Mouse (Mus musculus): ENCODE measurements around the gene Atp5d.
"Not testable (repeated sequence)": the region's sequence is repeated elsewhere in the genome, so short reads cannot be mapped to it uniquely, and the experiment has no call there.

Atp5d gene

DNA sequence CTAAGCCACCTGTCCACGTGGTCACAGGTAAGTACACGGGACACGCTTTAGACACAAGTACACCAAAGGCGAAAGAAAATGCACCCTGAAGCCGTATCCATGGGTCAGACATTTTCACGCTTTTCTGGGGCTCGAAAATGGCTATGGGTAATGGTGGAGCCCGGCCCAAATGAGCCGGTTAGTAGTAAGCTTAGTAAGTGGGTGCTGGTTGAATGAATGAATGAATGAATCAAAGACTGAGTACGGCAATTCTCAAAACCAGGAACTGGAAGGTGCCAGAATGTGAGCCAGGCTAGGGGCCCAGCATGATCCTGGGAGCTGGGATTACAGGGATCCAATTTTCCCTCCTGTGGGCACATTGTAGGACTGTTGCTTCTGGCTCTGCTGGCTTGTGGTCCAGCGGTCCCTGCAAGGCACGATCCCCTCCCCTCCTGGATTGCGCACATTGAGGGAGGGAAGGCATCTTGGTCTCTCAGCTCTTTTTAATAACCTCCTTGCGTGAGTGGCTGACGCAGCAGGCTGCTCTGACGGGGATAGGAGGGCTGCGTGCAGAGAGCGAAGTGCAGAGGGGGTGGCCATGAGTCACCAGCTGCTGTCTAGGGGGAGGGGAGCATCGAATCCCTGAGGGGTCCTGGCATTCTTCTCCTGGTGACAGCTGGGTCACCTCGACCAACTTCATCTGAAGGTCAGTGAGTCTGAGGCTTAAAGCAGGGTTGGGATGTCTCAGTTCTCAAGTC is 27.1 kb downstream of the Atp5d start, which contains the start of gene Cirbp:
Gene Cirbp, plus strand, starts transcription at position 594 of the 737 bp plus-strand sequence.
- peak in 1 of 2 experiments; percentile 68 for DNase-seq (ENCODE audit: low spot score in 2 of 2)

DNA sequence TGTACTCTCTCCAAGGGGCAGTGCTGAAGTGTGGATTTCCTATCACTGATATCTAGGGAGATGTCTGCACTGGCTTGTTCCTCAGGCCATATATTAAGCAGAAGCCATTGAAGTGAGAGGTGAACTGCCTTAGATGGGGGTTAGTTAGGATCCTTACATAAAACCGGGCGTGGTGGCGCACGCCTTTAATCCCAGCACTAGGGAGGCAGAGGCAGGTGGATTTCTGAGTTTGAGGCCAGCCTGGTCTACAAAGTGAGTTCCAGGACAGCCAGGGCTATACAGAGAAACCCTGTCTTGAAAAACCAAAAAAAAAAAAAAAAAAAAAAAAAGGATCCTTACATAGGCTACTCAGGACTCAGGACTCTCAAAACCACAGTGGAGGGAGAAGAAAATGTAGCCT is 27.7 kb downstream of the Atp5d start:
- DNase-seq (ENCODE audit: low spot score in 2 of 2), result not testable (repeated sequence)

DNA sequence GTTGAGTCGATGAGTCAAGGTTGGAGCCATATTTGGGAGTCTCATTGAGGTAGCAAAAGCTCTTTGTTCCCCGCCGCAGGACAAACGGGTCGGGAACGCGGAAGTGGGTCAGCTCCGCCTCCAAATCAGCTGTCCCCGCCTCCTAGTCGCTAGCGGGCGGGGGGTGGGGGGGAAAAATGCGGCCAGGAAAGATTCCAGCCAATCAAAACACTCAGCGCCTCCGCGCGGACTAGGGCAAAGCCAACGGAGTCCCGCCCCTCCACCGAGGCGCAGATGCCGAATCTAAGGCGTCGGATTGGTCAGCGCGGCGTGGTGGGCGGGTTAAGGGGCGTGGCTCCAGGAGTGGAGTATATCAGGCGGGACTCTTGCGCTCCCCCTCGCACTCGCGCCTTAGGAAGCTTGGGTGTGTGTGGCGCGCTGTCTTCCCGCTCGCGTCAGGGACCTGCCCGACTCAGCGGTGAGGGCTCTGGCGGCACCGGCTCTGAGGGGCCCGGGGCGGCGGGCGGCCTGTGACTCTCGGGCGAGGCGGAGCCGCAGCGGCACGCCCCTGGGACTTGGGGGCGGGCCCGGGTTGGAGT is 29.1 kb downstream of the Atp5d start:
- DNase-seq (ENCODE audit: low spot score in 2 of 2), result peak; percentile 96 to 98

DNA sequence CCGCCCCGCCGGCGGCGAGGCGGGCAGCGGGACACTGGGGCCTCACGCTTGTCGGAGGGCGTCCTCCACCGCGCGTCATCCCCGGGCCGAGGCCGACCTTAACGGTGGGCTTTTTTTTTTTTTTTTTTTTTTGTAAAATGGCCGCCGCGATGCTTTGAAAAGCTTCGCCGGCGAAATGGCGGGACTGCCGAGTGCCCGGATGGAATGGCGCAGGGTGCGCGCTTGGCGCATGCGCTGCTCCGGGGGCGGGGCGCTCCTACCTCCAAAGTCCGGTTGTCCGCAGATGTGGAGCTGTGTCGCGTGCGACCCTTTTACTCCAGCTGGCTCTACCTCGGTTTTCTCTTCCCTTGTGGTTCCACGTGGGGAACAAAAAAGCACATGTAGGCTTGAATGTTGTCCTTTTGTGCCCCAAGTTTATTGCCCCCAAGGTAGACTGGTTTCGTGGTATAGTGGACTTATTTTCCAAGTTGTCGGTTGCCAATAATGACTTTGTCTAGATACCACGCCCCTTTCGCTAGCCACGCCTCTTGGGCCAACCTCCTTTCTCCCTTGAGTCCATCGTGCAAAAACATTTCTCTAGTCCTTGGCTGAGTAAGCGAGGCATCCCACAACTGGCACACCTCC is 29.7 kb downstream of the Atp5d start:
- peak in 1 of 2 experiments; percentile 89 for DNase-seq (ENCODE audit: low spot score in 2 of 2)

DNA sequence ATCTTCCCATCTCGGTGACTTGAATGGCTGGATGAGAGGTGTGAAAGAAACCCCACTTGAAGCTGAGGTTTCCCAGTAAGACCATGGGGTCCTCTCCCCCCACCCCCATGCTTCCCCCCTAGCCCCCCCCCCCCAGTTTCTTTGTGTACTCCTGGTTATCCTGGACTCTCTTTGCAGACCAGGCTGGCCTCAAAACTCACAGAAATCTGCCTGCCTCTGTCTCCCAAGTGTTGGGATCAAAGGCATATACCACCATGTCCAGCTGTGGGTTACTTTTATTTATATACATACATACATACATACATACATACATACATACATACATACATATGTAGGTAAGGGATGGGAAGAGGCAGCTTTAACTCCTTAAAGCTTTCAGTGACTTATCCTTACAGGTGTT is 30.6 kb downstream of the Atp5d start:
- no peak for DNase-seq (ENCODE audit: low spot score in 2 of 2)

DNA sequence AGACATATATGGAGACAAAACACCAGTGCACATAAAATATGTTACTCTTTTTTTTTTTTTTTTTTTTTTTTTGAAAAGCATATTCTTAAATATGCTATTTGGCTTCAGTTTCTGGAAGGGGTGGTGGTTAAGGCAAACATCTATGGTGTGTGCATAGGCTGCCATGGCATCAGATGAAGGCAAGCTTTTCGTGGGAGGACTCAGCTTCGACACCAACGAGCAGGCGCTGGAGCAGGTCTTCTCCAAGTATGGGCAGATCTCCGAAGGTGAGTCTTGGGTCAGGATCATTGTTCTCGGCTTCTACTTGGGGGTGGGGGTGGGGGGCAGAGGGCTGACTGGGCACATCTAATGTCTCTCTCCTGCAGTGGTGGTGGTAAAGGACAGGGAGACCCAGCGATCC is 31.2 kb downstream of the Atp5d start:
- DNase-seq (ENCODE audit: low spot score in 2 of 2), result no peak

DNA sequence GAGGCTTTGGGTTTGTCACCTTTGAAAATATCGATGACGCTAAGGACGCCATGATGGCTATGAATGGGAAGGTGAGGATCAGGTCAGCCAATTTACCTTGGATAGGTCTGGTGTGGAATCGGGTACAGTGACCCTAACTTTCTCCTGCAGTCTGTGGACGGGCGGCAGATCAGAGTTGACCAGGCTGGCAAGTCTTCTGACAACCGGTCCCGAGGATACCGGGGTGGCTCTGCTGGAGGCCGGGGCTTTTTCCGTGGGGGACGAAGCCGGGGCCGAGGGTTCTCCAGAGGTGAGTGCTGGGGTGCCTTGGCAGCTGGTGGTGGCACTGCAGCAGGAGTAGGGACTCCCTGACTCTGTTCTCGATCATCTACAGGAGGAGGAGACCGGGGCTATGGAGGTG is 31.6 kb downstream of the Atp5d start:
- no peak for DNase-seq (ENCODE audit: low spot score in 2 of 2)

DNA sequence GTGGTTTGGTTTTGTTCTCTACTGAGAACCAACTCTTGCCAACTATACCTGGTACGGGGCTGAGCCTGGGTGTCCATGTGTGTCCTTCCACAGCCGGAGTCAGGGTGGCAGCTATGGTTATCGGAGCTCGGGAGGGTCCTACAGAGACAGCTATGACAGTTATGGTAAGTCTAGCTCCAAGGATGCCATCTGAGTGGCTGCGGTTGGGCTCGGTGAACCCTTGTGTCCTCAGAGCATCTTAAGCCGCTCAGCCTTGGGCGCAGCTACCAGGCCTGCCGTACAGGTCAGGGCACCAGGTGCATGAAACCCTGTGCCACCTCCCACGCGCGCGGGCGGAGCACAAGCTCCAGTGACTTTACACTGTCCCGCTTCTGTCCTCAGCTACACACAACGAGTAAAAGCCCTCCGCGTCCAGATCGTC is 32.2 kb downstream of the Atp5d start:
- DNase-seq (ENCODE audit: low spot score in 2 of 2), result no peak

DNA sequence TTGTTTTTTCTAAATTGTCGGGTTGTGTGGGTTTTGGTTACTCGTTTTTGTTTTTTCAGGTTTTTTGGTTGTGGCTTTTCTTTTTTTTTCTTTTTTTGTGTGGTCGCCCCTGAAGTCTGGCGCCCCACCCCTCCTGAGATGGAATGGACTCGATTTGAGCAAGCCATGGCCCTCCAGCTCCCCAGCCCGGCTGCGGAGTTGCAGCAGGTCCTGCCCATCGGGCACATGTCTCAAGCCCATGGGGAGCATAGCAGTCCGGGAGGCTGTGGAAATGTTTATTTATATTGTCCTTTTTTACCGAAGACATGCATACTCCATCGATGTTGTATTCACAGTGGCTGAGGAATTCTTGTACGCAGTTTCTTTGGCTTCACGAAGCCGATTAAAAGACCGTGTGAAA is 32.8 kb downstream of the Atp5d start:
- no peak for DNase-seq (ENCODE audit: low spot score in 2 of 2)

DNA sequence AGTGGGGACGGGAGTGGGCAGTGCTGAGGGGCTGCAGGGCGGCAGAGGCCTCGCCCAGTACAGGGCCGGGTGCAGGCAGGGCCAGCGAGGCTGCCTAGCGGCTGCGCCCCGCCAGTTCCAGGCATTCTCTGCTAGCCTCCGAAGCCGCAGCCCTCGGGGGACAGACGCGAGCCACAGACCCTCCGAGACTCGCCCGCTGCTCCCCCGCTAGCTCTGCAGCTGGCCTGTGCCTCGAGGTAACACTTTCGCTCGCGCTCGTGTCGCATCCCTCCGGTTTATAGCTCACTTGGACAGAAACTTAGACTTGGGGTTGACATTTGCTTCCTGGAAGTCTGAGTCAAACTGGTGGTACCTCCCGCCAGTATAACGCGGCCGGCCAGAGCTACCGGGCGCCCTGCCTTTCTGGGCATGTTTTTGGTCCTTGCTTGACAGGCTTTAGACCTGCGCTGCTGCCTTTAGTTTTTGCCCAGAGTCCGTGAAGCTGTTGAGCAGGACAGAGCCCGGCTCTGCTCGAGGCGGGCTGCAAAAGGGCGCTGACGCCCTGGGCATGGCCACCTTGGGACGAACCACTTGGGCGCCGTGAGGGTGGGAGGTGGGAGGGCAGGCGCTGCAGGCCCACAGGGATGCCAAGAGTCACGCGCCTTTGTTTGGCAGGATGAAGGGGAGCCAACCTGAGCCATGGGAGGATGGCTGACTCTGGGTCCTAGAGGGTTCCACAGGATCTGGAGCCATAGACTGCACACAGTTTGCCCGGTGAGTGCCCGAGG is 33.5 kb downstream of the Atp5d start:
- DNase-seq (ENCODE audit: low spot score in 2 of 2), result peak in 1 of 2 experiments; percentile 31

DNA sequence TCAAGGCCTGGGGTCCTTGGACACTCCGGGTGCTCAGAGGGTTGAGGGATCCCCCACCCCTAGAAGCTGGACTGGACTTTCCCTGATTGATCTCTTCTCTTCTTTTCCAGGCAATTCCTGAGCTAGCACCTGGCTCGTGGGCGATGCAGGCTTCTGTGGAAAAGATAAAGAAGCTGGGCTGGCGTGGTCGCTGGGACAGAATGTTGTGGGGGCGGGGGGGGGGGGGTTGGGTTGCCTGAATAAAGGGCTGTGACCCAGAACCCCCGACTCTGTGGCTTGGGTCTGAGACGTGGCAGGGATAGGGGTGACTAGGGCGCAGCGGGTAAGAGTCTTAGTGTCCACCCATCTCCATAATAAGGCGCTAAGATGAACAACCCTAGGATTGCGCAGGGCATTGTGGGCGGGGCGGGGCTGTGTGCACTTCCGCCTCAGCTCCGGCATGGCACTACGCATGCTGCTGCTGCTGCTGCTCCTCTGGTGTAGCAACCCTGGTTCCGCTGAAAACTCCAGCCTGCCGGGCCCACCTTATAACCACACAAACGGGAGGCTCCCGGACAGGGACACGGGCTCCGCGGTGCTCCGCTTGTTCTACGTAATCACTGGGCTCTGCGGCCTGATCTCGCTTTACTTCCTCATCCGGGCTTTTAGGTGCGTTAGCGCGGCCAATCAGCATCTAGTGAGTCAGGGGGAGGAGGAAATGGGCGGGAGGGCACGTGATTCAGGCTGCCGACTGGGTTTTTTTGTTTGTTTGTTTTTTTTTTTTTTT is 34.3 kb downstream of the Atp5d start, which contains the start of gene 1600002K03Rik:
Gene 1600002K03Rik, plus strand, starts transcription at position 418 of the 766 bp plus-strand sequence.
- peak; percentile 86 to 87 for DNase-seq (ENCODE audit: low spot score in 2 of 2)

DNA sequence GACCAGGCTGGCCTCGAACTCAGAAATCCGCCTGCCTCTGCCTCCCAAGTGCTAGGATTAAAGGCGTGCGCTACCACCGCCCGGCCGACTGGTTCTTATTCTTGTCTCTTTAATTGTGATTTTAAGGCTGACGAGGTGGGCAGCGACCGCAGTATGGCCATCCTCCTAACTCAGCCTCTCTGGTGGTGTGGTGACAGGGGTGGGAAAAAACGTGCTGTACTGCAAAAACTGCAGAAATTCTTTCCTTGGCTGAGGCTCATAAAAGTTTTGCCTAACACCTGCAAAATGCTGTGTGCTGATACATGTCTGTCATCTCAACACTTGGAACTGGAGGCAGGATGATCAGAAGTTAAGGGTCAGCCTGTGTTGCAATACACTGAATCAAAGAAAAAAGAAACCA is 34.9 kb downstream of the Atp5d start:
- DNase-seq (ENCODE audit: low spot score in 2 of 2), result no peak

DNA sequence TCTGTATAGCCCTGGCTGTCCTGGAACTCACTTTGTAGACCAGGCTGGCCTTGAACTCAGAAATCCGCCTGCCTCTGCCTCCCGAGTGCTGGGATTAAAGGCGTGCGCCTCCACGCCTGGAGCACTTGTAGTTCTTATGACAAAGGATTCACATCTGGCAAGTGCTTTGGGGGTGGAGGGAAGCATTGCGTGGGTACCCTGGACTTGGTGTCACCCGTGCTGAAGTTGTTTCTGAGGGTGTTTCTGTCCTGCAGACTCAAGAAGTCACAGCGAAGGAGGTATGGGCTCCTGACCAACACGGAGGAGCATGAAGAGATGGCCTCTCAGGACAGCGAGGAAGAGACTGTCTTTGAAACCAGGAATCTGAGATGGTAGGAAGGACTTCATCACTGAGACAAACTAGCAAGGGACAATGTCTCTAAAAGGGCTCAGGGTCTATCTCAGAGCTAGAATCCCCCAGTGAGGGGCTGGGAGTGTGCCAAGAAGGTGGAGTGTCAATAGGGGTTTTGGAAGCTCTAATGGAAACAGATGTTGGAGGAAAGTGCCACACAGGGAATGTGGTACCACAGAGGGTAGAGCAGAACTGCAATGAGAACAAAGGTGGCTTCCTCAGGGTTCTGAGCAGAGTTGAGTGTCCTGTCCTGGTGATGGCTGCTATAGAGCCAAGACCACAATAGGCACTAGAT is 35.7 kb downstream of the Atp5d start:
- no peak for DNase-seq (ENCODE audit: low spot score in 2 of 2)

DNA sequence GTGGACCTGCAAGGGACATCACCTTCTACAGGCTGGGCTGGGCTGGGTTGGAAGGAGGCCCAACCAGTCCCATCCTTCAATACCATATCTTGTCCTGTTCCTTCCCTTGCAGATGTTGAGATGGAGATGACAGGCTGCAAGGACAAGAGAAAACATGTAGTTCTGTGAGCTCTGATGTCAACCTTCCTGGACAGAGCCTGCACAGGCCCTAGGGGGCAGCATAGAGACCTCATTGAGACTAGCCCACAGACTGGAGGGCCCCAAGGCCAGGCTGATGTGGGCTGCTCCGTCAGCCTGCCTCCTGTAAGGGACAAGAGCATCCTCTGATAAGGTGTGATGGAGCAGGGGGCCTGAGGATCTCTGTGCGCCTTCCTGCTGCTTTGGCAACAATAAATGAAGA is 36.3 kb downstream of the Atp5d start:
- no peak for DNase-seq (ENCODE audit: low spot score in 2 of 2)

DNA sequence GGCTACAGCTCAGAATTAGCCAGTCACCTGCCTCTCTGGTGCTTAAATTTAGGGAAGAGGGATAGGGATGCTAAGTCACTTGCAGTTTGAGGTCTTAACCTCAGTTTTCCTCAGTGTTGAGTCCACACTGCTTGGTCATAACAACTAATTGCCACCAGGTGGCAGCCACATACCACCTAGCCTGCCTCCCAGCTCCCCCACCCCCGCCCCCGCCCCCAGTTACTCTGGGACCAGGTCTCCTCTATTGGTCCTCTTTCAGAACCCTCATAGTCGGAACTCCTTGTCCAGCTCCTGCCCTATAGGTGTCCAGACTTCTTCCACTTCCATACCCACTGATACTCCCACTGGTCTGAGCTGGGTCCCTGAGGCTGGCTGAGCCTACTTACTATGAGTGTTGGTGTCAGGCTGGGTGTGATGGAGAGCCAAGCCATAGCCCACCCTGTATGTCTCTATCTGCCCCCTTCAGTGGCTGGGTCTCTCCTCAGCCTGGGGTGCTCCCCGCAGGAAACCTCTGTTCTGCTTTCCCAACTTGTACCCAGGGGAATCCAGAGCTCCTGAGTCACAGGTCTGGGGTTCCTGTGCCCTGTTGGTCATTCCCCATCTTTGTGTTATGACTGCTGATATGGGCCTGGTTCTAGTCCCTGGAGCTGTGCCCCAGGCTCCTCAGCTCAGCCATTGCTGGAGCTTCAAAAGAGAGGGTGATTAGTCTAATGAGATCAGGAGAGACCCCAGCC is 37.3 kb downstream of the Atp5d start:
- no peak for DNase-seq (ENCODE audit: low spot score in 2 of 2)

DNA sequence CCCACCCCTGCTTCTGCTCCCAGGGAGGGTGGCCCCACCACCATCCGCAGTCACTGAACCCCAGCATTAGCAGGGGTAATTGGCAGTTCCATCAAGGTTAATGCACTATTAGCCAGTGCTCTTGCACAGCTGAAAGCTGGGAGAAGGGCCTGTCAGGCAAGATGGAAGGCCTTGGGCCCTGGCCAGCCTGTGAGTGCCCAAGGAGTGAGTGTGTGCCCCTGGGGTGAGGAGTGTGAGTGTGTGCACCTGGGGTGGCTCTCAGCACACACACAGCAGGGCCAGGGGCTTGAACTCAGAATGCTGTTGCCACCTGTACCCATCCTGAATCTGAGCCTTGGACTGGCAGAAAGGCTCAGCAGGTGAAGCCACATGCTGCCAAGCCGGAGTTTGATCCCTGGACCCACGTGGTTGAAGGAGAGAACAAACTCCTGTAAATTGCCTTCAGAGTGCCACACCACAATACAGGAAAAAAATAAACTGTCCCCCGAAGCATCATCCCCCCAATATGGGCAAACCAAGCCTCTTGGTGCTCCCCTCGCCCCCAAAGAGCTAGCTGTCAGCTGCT is 37.9 kb downstream of the Atp5d start:
- no peak for DNase-seq (ENCODE audit: low spot score in 2 of 2)

DNA sequence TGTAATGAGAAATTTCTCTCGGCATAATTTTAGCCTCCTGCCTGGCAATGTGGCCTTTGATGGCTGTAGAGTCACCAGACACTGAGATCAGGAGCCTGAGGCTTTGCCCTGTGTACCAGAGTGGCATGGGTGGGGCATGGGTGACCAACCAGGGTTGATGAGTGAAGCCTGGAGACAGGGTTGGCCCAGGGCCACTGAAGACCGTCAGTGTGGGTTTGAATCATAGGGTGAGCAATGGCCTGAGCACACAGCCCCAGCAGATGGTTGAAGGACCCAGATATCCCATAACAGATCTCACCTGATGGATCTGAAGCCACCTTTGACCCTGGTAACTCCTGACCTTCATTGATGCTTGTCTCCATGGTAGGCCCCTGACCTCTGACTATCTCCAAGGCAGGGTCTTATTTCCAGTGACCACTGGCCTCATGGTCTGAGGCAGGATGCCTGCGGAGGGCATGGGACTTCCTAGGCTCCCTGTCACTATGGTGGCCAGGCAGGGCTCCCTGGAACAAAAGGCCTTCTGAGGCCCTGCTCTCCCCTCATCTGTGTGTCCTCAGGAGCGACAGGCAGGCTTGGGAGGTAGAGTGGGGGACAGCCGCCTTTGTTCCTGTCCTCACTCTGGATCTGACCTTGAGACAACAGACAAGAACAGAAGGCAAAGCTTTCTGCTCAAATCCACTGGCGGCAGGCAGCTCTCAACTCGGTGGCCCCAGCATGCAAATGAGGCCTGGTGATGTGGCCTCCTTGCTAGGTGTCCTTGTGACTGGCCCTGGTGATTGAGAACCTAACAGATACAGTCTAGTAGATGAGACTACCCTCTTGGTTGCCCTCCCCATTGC is 39.2 kb downstream of the Atp5d start:
- DNase-seq (ENCODE audit: low spot score in 2 of 2), result no peak

DNA sequence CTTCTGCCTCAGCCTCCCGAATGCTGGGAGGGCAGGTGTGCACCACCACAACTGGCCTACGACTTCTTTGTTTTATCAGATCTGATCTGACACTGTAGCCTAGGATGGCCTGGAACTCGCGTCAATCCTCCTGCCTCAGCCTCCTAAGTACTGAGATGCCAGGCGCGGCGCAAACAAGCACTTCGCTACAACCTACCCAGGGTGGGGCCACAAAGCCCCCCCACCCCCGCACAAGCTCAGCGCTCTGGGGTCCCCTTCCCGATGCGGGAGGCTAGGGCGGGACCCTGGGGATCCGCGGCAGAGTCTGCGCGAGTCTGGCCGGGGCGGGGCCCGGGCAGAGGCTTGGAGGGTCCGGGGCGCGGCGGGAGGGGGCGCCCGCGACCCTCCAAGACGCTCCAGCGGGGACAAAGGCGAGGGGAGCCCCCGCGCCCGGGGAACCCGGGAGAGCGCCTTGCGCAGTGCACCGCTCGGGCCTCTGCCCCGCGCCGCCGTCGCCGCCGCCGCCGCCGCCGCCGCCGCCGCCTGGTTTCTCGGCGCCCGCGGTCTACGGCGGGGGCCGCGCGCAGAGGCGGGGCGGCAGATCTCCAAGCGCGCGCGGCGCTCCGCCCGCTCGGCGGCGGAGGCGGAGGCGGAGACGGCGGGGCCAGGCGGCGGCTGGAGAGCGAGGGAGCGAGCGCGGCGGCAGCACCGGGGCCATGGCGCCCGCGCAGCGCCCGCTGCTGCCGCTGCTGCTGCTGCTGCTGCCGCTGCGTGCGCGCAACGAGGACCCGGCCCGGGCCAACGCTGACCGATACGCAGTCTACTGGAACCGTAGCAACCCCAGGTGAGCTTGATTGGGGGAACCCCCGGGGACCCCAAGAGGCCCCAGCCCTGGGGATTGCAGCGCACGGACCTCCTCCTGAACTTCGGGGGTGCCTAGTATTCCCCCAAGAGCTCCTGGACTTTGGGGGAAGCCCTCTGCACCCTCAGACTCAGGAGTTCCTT is 40.9 kb downstream of the Atp5d start, which contains the start of gene Efna2:
Gene Efna2, plus strand, starts transcription at position 415 of the 984 bp plus-strand sequence.
- DNase-seq (ENCODE audit: low spot score in 2 of 2), result peak in 1 of 2 experiments; percentile 52

Data from frontal cortex, postnatal 10 days (tissue).